In genomic region chr5:38091046-38091965, GRCm38 (mm10) we compare ENCODE assay signal across 9 mouse cellular contexts. TPM values are rescaled to one million over a fixed set of nuclear protein-coding genes. Genes with fewer than 3 reads are reported as not detected.
A peak's percentile ranks its signal among the peaks of the same experiment; 100 is the strongest.
DNase-seq lines count a peak whose midpoint lies in the region; ATAC-seq and TF ChIP-seq lines count a peak whose summit lies in the region.
"Had no signal": no experiment of that assay in that cellular context is flagged by ENCODE, and none has a peak within 500 bp of the region (broad histone marks: within the 10 kb centered on the region; RNA-seq: fewer than 3 reads in every experiment).

No protein-coding gene starts in this region.

- peak; percentile 69 for TF ChIP-seq CTCF in liver, embryonic 14.5 days (IDR thresholded peaks at IDR 0.05; ENCODE audit: low read depth)
- TF ChIP-seq CTCF in lung, embryonic 14.5 days (IDR thresholded peaks at IDR 0.05; ENCODE audit: low read depth), result peak; percentile 84

- H3K27me3 ChIP-seq in liver, embryonic 14.5 days (ENCODE audit: control insufficient read depth, insufficient read depth, low read length), result no peaks in the 10 kb centered on the region
- no peaks in the 10 kb centered on the region for H3K27me3 ChIP-seq in liver, embryonic 11.5 days (replicated peaks; ENCODE audit: control insufficient read depth, insufficient read depth, low read length)
- no peaks in the 10 kb centered on the region for H3K27me3 ChIP-seq in forebrain, embryonic 16.5 days (replicated peaks; ENCODE audit: control insufficient read depth, insufficient read depth, low read length)
- H3K27me3 ChIP-seq in lung, embryonic 14.5 days (ENCODE audit: insufficient read depth, low read length), result no peaks in the 10 kb centered on the region
- no peaks in the 10 kb centered on the region for H3K27me3 ChIP-seq in splenic B cell, adult 2 months (ENCODE audit: control insufficient read depth, insufficient read depth, low read length, poor library complexity, severe bottlenecking)
- H3K27me3 ChIP-seq: hindbrain, embryonic 15.5 days had no signal

- 0 out of 2 replicates have a peak, but pooled peaks have one; percentile 38 for ATAC-seq in cerebellum, adult (ENCODE audit: insufficient number of reproducible peaks, low FRiP score, low TSS enrichment)
- ATAC-seq in liver, embryonic 14.5 days (ENCODE audit: insufficient read depth), result no peak
- ATAC-seq in liver, embryonic 11.5 days (replicated peaks; ENCODE audit: low FRiP score), result no peak
- ATAC-seq in activated CD4-positive, CD25-positive, alpha-beta regulatory T cell, adult 4 months, result peak; percentile 54
- ATAC-seq in forebrain, embryonic 16.5 days, result peak; percentile 58; the same call in 1 of the 2 replicates
- peak; percentile 73; the same call in 1 of the 2 replicates for ATAC-seq in lung, embryonic 14.5 days (ENCODE audit: insufficient read depth)

- H3K4me2 ChIP-seq in liver, embryonic 14.5 days (ENCODE audit: low read depth), result no peak overlapping the region
- H3K4me2 ChIP-seq in liver, embryonic 11.5 days, result no peak overlapping the region
- H3K4me2 ChIP-seq in forebrain, embryonic 16.5 days (ENCODE audit: low read length), result no peak overlapping the region
- H3K4me2 ChIP-seq in lung, embryonic 14.5 days, result 0 out of 2 replicates have a peak overlapping the region, but pooled peaks have one; percentile 25
- H3K4me2 ChIP-seq: hindbrain, embryonic 15.5 days had no signal

- 45% methylated on average over 8 of the region's 8 CpGs for WGBS in liver, embryonic 14.5 days (ENCODE audit: insufficient replicate concordance)
- WGBS in liver, embryonic 11.5 days, result 70% methylated on average over 8 of the region's 8 CpGs
- 75% methylated on average over 8 of the region's 8 CpGs for WGBS in forebrain, embryonic 16.5 days
- 55% methylated on average over 8 of the region's 8 CpGs for WGBS in lung, embryonic 14.5 days

- H3K27ac ChIP-seq in liver, embryonic 14.5 days, result no peak overlapping the region
- no peak overlapping the region for H3K27ac ChIP-seq in liver, embryonic 11.5 days (ENCODE audit: low read depth, low read length)
- H3K27ac ChIP-seq in forebrain, embryonic 16.5 days (ENCODE audit: low read length), result no peak overlapping the region
- H3K27ac ChIP-seq in lung, embryonic 14.5 days (ENCODE audit: low read depth), result no peak overlapping the region
- H3K27ac ChIP-seq: hindbrain, embryonic 15.5 days had no signal

- no peak for TF ChIP-seq EP300 in liver, embryonic 14.5 days (IDR thresholded peaks at IDR 0.05; ENCODE audit: low read depth)

- no peaks in the 10 kb centered on the region for H3K4me1 ChIP-seq in liver, embryonic 14.5 days (replicated peaks; ENCODE audit: control insufficient read depth in 2 of 2, insufficient read depth in 2 of 2, low read length in 1 of 2)
- no peaks in the 10 kb centered on the region for H3K4me1 ChIP-seq in liver, embryonic 11.5 days (replicated peaks; ENCODE audit: control insufficient read depth, insufficient read depth, low read length)
- H3K4me1 ChIP-seq in forebrain, embryonic 16.5 days (replicated peaks; ENCODE audit: control insufficient read depth, insufficient read depth, low read length), result peaks cover 5% of the 10 kb centered on the region; the same call in 1 of the 2 replicates
- H3K4me1 ChIP-seq in lung, embryonic 14.5 days (ENCODE audit: insufficient read depth), result no peaks in the 10 kb centered on the region

- no peaks in the 10 kb centered on the region for H3K9me3 ChIP-seq in liver, embryonic 14.5 days (ENCODE audit: control insufficient read depth, low read length)
- no peaks in the 10 kb centered on the region for H3K9me3 ChIP-seq in liver, embryonic 11.5 days (ENCODE audit: control insufficient read depth, low read length)
- H3K9me3 ChIP-seq in forebrain, embryonic 16.5 days (ENCODE audit: control insufficient read depth, low read length), result no peaks in the 10 kb centered on the region
- H3K9me3 ChIP-seq in lung, embryonic 14.5 days (ENCODE audit: low read depth, low read length), result no peaks in the 10 kb centered on the region
- H3K9me3 ChIP-seq: hindbrain, embryonic 15.5 days had no signal

- no peaks in the 10 kb centered on the region for H3K36me3 ChIP-seq in liver, embryonic 14.5 days (replicated peaks; ENCODE audit: control insufficient read depth, insufficient read depth, low read depth)
- no peaks in the 10 kb centered on the region for H3K36me3 ChIP-seq in liver, embryonic 11.5 days (ENCODE audit: control insufficient read depth, insufficient read depth, low read length)
- no peaks in the 10 kb centered on the region for H3K36me3 ChIP-seq in forebrain, embryonic 16.5 days (ENCODE audit: control insufficient read depth, insufficient read depth)
- no peaks in the 10 kb centered on the region for H3K36me3 ChIP-seq in lung, embryonic 14.5 days (ENCODE audit: insufficient read depth)
- H3K36me3 ChIP-seq in splenic B cell, adult 2 months (ENCODE audit: control insufficient read depth, insufficient read depth, low read length, poor library complexity, severe bottlenecking), result no peaks in the 10 kb centered on the region
- H3K36me3 ChIP-seq: hindbrain, embryonic 15.5 days had no signal

- no peak overlapping the region for H3K9ac ChIP-seq in liver, embryonic 14.5 days (replicated peaks)
- H3K9ac ChIP-seq in liver, embryonic 11.5 days (ENCODE audit: low read depth, low read length), result no peak overlapping the region
- no peak overlapping the region for H3K9ac ChIP-seq in forebrain, embryonic 16.5 days (replicated peaks; ENCODE audit: low read depth, low read length)
- no peak overlapping the region for H3K9ac ChIP-seq in lung, embryonic 14.5 days
- H3K9ac ChIP-seq: hindbrain, embryonic 15.5 days had no signal

- H3K4me3 ChIP-seq in liver, embryonic 14.5 days (ENCODE audit: insufficient read depth in 1 of 2, low read depth in 2 of 2, low read length in 2 of 2), result no peak overlapping the region
- no peak overlapping the region for H3K4me3 ChIP-seq in liver, embryonic 11.5 days (ENCODE audit: low read depth, low read length)
- H3K4me3 ChIP-seq in forebrain, embryonic 16.5 days (replicated peaks; ENCODE audit: low read length), result no peak overlapping the region
- H3K4me3 ChIP-seq in lung, embryonic 14.5 days (ENCODE audit: low read depth, low read length), result no peak overlapping the region
- H3K4me3 ChIP-seq: hindbrain, embryonic 15.5 days had no signal

- DNase-seq in cerebellum, adult 11-12 months, result no peak
- DNase-seq in liver, embryonic 14.5 days (ENCODE audit: low read depth in 3 of 3, low spot score in 3 of 3), result peak in 2 of 3 experiments; percentile 22 to 23
- no peak for DNase-seq in liver, embryonic 11.5 days (ENCODE audit: low spot score)
- peak; percentile 88 for DNase-seq in lung, embryonic 14.5 days
- peak; percentile 71 for DNase-seq in splenic B cell, adult 2 months (ENCODE audit: low read depth, low spot score)

RNA-seq across cellular contexts. Expression of gene Stx18, which starts 52.8 kb away (rescaled TPM):
- 6.4 and 8.0 TPM in 2 replicates for polyA plus RNA-seq in liver, embryonic 14.5 days (2012; rRNA removed)
- polyA plus RNA-seq in liver, embryonic 14.5 days (2014; fragmentation: Nextera tagmentation; extraction: Ambion mirVana), result 12.6 and 14.7 TPM in 2 replicates
- polyA plus RNA-seq in liver, embryonic 11.5 days (2014; fragmentation: Nextera tagmentation; extraction: Ambion mirVana), result 29.5 and 30.1 TPM in 2 replicates
- 10 to 100 TPM; 24.1 to 27.0 TPM for polyA plus RNA-seq in activated CD4-positive, CD25-positive, alpha-beta regulatory T cell, adult 4 months (2017; shearing (Covaris generic))
- 38.6 and 39.1 TPM in 2 replicates for polyA plus RNA-seq in forebrain, embryonic 16.5 days (2015; fragmentation: Nextera tagmentation; extraction: Ambion mirVana)
- polyA plus RNA-seq in lung, embryonic 14.5 days (2014; fragmentation: Nextera tagmentation; extraction: Ambion mirVana), result 43.2 and 43.6 TPM in 2 replicates

Comparison
In these comparisons a context has a peak if more than half of its experiments do, and no peak if none do; other contexts are left out.
1. DNase-seq: peak in liver, embryonic 14.5 days (2 of 3), lung, embryonic 14.5 days (single experiment) and splenic B cell, adult 2 months (single experiment); none in cerebellum, adult 11-12 months (single experiment) and liver, embryonic 11.5 days (single experiment).
2. ATAC-seq: peak in cerebellum, adult (single experiment), activated CD4-positive, CD25-positive, alpha-beta regulatory T cell, adult 4 months (single experiment), forebrain, embryonic 16.5 days (single experiment) and lung, embryonic 14.5 days (single experiment); none in liver, embryonic 14.5 days (single experiment) and liver, embryonic 11.5 days (single experiment).